Mouse (Mus musculus): ENCODE measurements at regions not wholly inside any gene's neighbourhood (a gene's known extent, or its start where the extent isn't known, plus 50 kb on each side); places are given as distances from the start of the nearest gene placed in this dataset.

- Histone ChIP-seq H3K36me3 (ENCODE audit: control insufficient read depth, insufficient read depth, low read length, poor library complexity, severe bottlenecking) (no peaks in the 10 kb centered on the region), H3K9me3 (replicated peaks; ENCODE audit: control insufficient read depth, insufficient read depth, low read length, poor library complexity, severe bottlenecking) (no peaks in the 10 kb centered on the region), H3K27me3 (ENCODE audit: control insufficient read depth, insufficient read depth, low read length, poor library complexity, severe bottlenecking) (no peaks in the 10 kb centered on the region), H3K9ac (ENCODE audit: low read depth, poor library complexity, severe bottlenecking) (no peak overlapping the region), H3K27ac (ENCODE audit: insufficient read depth, low read length) (no peak overlapping the region), H3K4me3 (ENCODE audit: low read depth, low read length) (no peak overlapping the region), H3K4me1 (ENCODE audit: control insufficient read depth, insufficient read depth, low read length) (no peaks in the 10 kb centered on the region)
- TF ChIP-seq EP300 (IDR thresholded peaks at IDR 0.05; ENCODE audit: insufficient read depth, low read depth, low read length), result no peak
- TF ChIP-seq CTCF (IDR thresholded peaks at IDR 0.05; ENCODE audit: low read depth, low read length), result no peak
- TF ChIP-seq POLR2A (IDR thresholded peaks at IDR 0.05; ENCODE audit: insufficient read depth, low read length), result no peak
Observed at GRCm38 (mm10) chr3:143193263-143193970, 311.6 kb upstream of the Pkn2 start.

- TF ChIP-seq EP300 (IDR thresholded peaks at IDR 0.05; ENCODE audit: insufficient read depth, low read depth, low read length) (no peak), CTCF (IDR thresholded peaks at IDR 0.05; ENCODE audit: low read depth, low read length) (no peak), POLR2A (IDR thresholded peaks at IDR 0.05; ENCODE audit: insufficient read depth, low read length) (no peak)
- Histone ChIP-seq H3K27ac (ENCODE audit: insufficient read depth, low read length) (no peak overlapping the region), H3K9ac (ENCODE audit: low read depth, poor library complexity, severe bottlenecking) (no peak overlapping the region), H3K36me3 (ENCODE audit: control insufficient read depth, insufficient read depth, low read length, poor library complexity, severe bottlenecking) (no peaks in the 10 kb centered on the region), H3K9me3 (replicated peaks; ENCODE audit: control insufficient read depth, insufficient read depth, low read length, poor library complexity, severe bottlenecking) (no peaks in the 10 kb centered on the region), H3K4me1 (ENCODE audit: control insufficient read depth, insufficient read depth, low read length) (no peaks in the 10 kb centered on the region), H3K4me3 (ENCODE audit: low read depth, low read length) (no peak overlapping the region), H3K27me3 (ENCODE audit: control insufficient read depth, insufficient read depth, low read length, poor library complexity, severe bottlenecking) (no peaks in the 10 kb centered on the region)
Observed at GRCm38 (mm10) chr3:143188931-143189330, 307.1 kb upstream of the Pkn2 start.

- Histone ChIP-seq H3K9me3 (replicated peaks; ENCODE audit: control insufficient read depth, insufficient read depth, low read length, poor library complexity, severe bottlenecking) (no peaks in the 10 kb centered on the region), H3K36me3 (ENCODE audit: control insufficient read depth, insufficient read depth, low read length, poor library complexity, severe bottlenecking) (no peaks in the 10 kb centered on the region), H3K27ac (ENCODE audit: insufficient read depth, low read length) (no peak overlapping the region), H3K27me3 (ENCODE audit: control insufficient read depth, insufficient read depth, low read length, poor library complexity, severe bottlenecking) (no peaks in the 10 kb centered on the region), H3K4me1 (ENCODE audit: control insufficient read depth, insufficient read depth, low read length) (no peaks in the 10 kb centered on the region), H3K9ac (ENCODE audit: low read depth, poor library complexity, severe bottlenecking) (no peak overlapping the region), H3K4me3 (ENCODE audit: low read depth, low read length) (no peak overlapping the region)
- TF ChIP-seq CTCF (IDR thresholded peaks at IDR 0.05; ENCODE audit: low read depth, low read length), result no peak
- no peak for TF ChIP-seq POLR2A (IDR thresholded peaks at IDR 0.05; ENCODE audit: insufficient read depth, low read length)
- TF ChIP-seq EP300 (IDR thresholded peaks at IDR 0.05; ENCODE audit: insufficient read depth, low read depth, low read length), result no peak
Observed at GRCm38 (mm10) chr3:143173971-143174370, 292.2 kb upstream of the Pkn2 start.

- no peak overlapping the region for H3K9ac ChIP-seq (ENCODE audit: low read depth, poor library complexity, severe bottlenecking)
- no peak overlapping the region for H3K4me3 ChIP-seq (ENCODE audit: low read depth, low read length)
- TF ChIP-seq POLR2A (IDR thresholded peaks at IDR 0.05; ENCODE audit: insufficient read depth, low read length), result no peak
- TF ChIP-seq EP300 (IDR thresholded peaks at IDR 0.05; ENCODE audit: insufficient read depth, low read depth, low read length), result no peak
- no peak for TF ChIP-seq CTCF (IDR thresholded peaks at IDR 0.05; ENCODE audit: low read depth, low read length)
- H3K4me1 ChIP-seq (ENCODE audit: control insufficient read depth, insufficient read depth, low read length), result peaks cover 2% of the 10 kb centered on the region
- H3K36me3 ChIP-seq (ENCODE audit: control insufficient read depth, insufficient read depth, low read length, poor library complexity, severe bottlenecking), result no peaks in the 10 kb centered on the region
- H3K27ac ChIP-seq (ENCODE audit: insufficient read depth, low read length), result no peak overlapping the region
- no peaks in the 10 kb centered on the region for H3K27me3 ChIP-seq (ENCODE audit: control insufficient read depth, insufficient read depth, low read length, poor library complexity, severe bottlenecking)
- no peaks in the 10 kb centered on the region for H3K9me3 ChIP-seq (replicated peaks; ENCODE audit: control insufficient read depth, insufficient read depth, low read length, poor library complexity, severe bottlenecking)
Observed at GRCm38 (mm10) chr3:143162444-143162843, 280.6 kb upstream of the Pkn2 start.

- no peak overlapping the region for H3K9ac ChIP-seq (ENCODE audit: low read depth, poor library complexity, severe bottlenecking)
- TF ChIP-seq POLR2A (IDR thresholded peaks at IDR 0.05; ENCODE audit: insufficient read depth, low read length) (no peak), EP300 (IDR thresholded peaks at IDR 0.05; ENCODE audit: insufficient read depth, low read depth, low read length) (no peak), CTCF (IDR thresholded peaks at IDR 0.05; ENCODE audit: low read depth, low read length) (no peak)
- no peaks in the 10 kb centered on the region for H3K9me3 ChIP-seq (replicated peaks; ENCODE audit: control insufficient read depth, insufficient read depth, low read length, poor library complexity, severe bottlenecking)
- H3K27ac ChIP-seq (ENCODE audit: insufficient read depth, low read length), result no peak overlapping the region
- H3K36me3 ChIP-seq (ENCODE audit: control insufficient read depth, insufficient read depth, low read length, poor library complexity, severe bottlenecking), result no peaks in the 10 kb centered on the region
- no peak overlapping the region for H3K4me3 ChIP-seq (ENCODE audit: low read depth, low read length)
- peaks cover 2% of the 10 kb centered on the region for H3K4me1 ChIP-seq (ENCODE audit: control insufficient read depth, insufficient read depth, low read length)
- no peaks in the 10 kb centered on the region for H3K27me3 ChIP-seq (ENCODE audit: control insufficient read depth, insufficient read depth, low read length, poor library complexity, severe bottlenecking)
Observed at GRCm38 (mm10) chr3:143161993-143162392, 280.2 kb upstream of the Pkn2 start.

GRCm38 (mm10) chr3:143158568-143158967 is 276.8 kb upstream of the Pkn2 start:
- no peak overlapping the region for H3K27ac ChIP-seq (ENCODE audit: insufficient read depth, low read length)
- H3K4me3 ChIP-seq (ENCODE audit: low read depth, low read length), result no peak overlapping the region
- peaks cover 2% of the 10 kb centered on the region for H3K4me1 ChIP-seq (ENCODE audit: control insufficient read depth, insufficient read depth, low read length)
- no peaks in the 10 kb centered on the region for H3K27me3 ChIP-seq (ENCODE audit: control insufficient read depth, insufficient read depth, low read length, poor library complexity, severe bottlenecking)
- H3K9me3 ChIP-seq (replicated peaks; ENCODE audit: control insufficient read depth, insufficient read depth, low read length, poor library complexity, severe bottlenecking), result no peaks in the 10 kb centered on the region
- H3K36me3 ChIP-seq (ENCODE audit: control insufficient read depth, insufficient read depth, low read length, poor library complexity, severe bottlenecking), result no peaks in the 10 kb centered on the region
- H3K9ac ChIP-seq (ENCODE audit: low read depth, poor library complexity, severe bottlenecking), result no peak overlapping the region
- TF ChIP-seq POLR2A (IDR thresholded peaks at IDR 0.05; ENCODE audit: insufficient read depth, low read length) (no peak), CTCF (IDR thresholded peaks at IDR 0.05; ENCODE audit: low read depth, low read length) (no peak), EP300 (IDR thresholded peaks at IDR 0.05; ENCODE audit: insufficient read depth, low read depth, low read length) (peak; percentile 87)
